Mouse (Mus musculus): ENCODE data around the gene Efcab10. TPM values are rescaled to one million over a fixed set of nuclear protein-coding genes. Genes with fewer than 3 reads are reported as not detected.
A peak's percentile ranks its signal among the peaks of the same experiment; 100 is the strongest.

Gene Efcab10
- polyA plus RNA-seq, 1 experiment from 2014 or later, result 17.7 TPM

DNA sequence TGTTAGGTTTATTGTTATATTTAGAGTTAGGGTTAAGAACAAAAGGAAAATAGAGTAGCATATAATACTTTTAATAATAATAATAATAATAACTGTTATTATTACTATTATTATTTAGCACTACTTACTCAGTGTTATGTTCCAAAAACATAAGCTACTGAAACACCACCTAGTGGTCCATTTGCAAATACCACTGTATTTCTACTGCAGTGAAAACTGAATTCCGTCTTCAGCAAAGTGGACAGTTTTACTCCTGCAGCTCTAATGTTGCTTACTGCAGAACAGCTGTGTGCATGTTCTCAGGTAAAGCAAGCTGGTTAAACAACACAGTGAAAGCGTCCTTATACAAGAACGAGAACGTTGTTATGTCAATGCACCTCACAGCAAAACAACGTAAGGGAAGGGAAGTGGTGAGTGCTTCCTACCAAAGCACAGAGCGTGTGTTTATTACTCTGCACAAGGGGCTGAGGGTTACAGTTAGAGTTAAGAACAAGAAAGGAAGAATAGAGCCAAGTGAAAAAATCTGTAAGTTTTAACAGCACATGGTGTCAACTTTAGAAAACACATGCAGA is 17.0 kb downstream of the Efcab10 start:
- ATAC-seq (no peak), DNase-seq (ENCODE audit: low spot score) (no peak)
- 44% methylated on average over 6 of the region's 6 CpGs for WGBS

DNA sequence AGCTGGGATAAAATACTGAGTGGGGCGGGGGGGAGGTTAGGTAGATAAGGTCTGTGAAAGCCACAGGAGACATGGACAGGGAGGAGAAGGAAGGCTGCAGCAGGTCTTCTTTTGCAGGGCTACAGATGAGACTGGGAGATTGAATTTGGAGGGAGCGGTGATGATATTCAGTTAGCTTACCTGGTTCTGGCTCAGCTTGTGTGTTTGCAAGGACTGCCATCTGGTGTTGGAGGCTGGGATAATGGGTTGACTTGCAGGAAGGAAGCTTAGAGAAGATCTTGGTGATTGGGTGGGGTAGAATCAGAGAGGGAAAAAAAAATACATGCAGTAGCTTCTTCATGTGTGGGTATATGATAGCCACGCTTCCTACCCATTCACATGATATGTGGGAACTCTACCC is 29.7 kb downstream of the Efcab10 start:
- TF ChIP-seq CTCF (IDR thresholded peaks at IDR 0.05) (peak; percentile 81), EP300 (IDR thresholded peaks at IDR 0.05) (no peak)
- H3K4me1 ChIP-seq (ENCODE audit: insufficient read depth, low read depth, low read length), result no peaks in the 10 kb centered on the region
- H3K9ac ChIP-seq (replicated peaks; ENCODE audit: low read depth), result no peak overlapping the region
- no peak overlapping the region for H3K4me3 ChIP-seq (ENCODE audit: low read depth, low read length)
- 44% methylated on average over 3 of the region's 3 CpGs for WGBS
- no peak overlapping the region for H3K4me2 ChIP-seq (replicated peaks; ENCODE audit: low read depth, low read length)
- peak; percentile 37; the same call in 1 of the 2 replicates for ATAC-seq
- no peaks in the 10 kb centered on the region for H3K9me3 ChIP-seq (ENCODE audit: low read length)
- DNase-seq (ENCODE audit: low spot score), result peak; percentile 52
- H3K36me3 ChIP-seq (ENCODE audit: insufficient read depth, low read length), result no peaks in the 10 kb centered on the region
- H3K27me3 ChIP-seq (replicated peaks; ENCODE audit: insufficient read depth, low read length), result no peaks in the 10 kb centered on the region
- no peak overlapping the region for H3K27ac ChIP-seq (ENCODE audit: low read length)

More for the DNA sequence above, 17.0 kb downstream of the Efcab10 start:
- no peak overlapping the region for H3K9ac ChIP-seq (replicated peaks; ENCODE audit: low read depth)
- no peaks in the 10 kb centered on the region for H3K9me3 ChIP-seq (ENCODE audit: low read length)
- no peaks in the 10 kb centered on the region for H3K4me1 ChIP-seq (ENCODE audit: insufficient read depth, low read depth, low read length)
- TF ChIP-seq CTCF (IDR thresholded peaks at IDR 0.05) (peak; percentile 56), EP300 (IDR thresholded peaks at IDR 0.05) (no peak)
- no peak overlapping the region for H3K27ac ChIP-seq (ENCODE audit: low read length)
- H3K27me3 ChIP-seq (replicated peaks; ENCODE audit: insufficient read depth, low read length), result no peaks in the 10 kb centered on the region
- no peak overlapping the region for H3K4me3 ChIP-seq (ENCODE audit: low read depth, low read length)
- H3K36me3 ChIP-seq (ENCODE audit: insufficient read depth, low read length), result no peaks in the 10 kb centered on the region
- no peak overlapping the region for H3K4me2 ChIP-seq (replicated peaks; ENCODE audit: low read depth, low read length)

DNA sequence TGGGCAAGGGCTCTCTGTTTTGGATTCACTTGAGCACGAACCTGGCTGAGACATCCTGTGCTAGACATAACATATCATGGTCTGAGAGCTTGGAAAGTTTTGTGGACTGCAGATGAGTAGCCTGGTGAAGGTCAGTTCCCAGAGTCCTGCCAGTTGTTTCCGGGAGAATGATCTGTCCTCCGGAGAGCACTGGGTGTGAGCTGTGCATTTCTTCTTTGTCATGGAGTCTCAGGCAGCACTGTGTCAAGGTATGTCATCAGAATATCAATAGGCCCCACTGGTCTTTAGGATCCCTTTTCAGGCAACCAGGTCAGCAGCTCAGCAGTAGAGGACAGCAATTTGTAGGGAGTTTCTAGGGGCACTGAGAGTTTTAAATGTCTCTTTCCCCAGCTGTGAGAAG is 32.6 kb downstream of the Efcab10 start:
- peaks cover 4% of the 10 kb centered on the region; the same call in 1 of the 2 replicates for H3K4me1 ChIP-seq (ENCODE audit: insufficient read depth, low read depth, low read length)
- no peak overlapping the region for H3K4me2 ChIP-seq (replicated peaks; ENCODE audit: low read depth, low read length)
- no peak overlapping the region for H3K9ac ChIP-seq (replicated peaks; ENCODE audit: low read depth)
- no peak for DNase-seq (ENCODE audit: low spot score)
- no peak for TF ChIP-seq EP300 (IDR thresholded peaks at IDR 0.05)
- no peak for TF ChIP-seq CTCF (IDR thresholded peaks at IDR 0.05)
- no peak for ATAC-seq
- no peak overlapping the region for H3K27ac ChIP-seq (ENCODE audit: low read length)
- H3K9me3 ChIP-seq (ENCODE audit: low read length), result no peaks in the 10 kb centered on the region
- no peaks in the 10 kb centered on the region for H3K36me3 ChIP-seq (ENCODE audit: insufficient read depth, low read length)
- no peaks in the 10 kb centered on the region for H3K27me3 ChIP-seq (replicated peaks; ENCODE audit: insufficient read depth, low read length)
- 33% methylated on average over 3 of the region's 3 CpGs for WGBS
- H3K4me3 ChIP-seq (ENCODE audit: low read depth, low read length), result no peak overlapping the region

DNA sequence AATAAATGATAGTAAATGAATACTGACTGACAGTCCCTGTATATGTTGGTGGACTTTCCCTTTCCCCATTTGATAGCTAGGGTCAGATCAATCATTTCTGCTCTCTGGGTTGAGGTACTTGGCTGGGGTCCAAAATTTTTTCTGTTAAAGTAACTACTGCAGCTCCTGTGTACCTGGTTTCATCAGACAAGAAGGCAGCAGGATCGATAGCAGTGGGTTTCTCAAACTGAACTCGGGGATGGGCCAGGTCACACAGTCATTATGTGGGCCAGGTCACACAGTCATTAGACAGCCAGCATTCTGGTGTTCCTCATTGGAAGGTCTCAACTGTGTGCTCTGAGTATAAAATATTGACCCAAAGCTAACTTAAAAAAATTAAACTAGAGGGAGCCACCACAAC is 33.1 kb downstream of the Efcab10 start:
- H3K27ac ChIP-seq (ENCODE audit: low read length), result no peak overlapping the region
- DNase-seq (ENCODE audit: low spot score), result no peak
- ATAC-seq, result no peak
- H3K27me3 ChIP-seq (replicated peaks; ENCODE audit: insufficient read depth, low read length), result no peaks in the 10 kb centered on the region
- TF ChIP-seq EP300 (IDR thresholded peaks at IDR 0.05) (no peak), CTCF (IDR thresholded peaks at IDR 0.05) (no peak)
- H3K4me2 ChIP-seq (replicated peaks; ENCODE audit: low read depth, low read length), result no peak overlapping the region
- no peaks in the 10 kb centered on the region for H3K36me3 ChIP-seq (ENCODE audit: insufficient read depth, low read length)
- H3K4me3 ChIP-seq (ENCODE audit: low read depth, low read length), result no peak overlapping the region
- peaks cover 4% of the 10 kb centered on the region; the same call in 1 of the 2 replicates for H3K4me1 ChIP-seq (ENCODE audit: insufficient read depth, low read depth, low read length)
- H3K9me3 ChIP-seq (ENCODE audit: low read length), result no peaks in the 10 kb centered on the region
- H3K9ac ChIP-seq (replicated peaks; ENCODE audit: low read depth), result no peak overlapping the region
- WGBS, result 63% methylated on average over 2 of the region's 2 CpGs

DNA sequence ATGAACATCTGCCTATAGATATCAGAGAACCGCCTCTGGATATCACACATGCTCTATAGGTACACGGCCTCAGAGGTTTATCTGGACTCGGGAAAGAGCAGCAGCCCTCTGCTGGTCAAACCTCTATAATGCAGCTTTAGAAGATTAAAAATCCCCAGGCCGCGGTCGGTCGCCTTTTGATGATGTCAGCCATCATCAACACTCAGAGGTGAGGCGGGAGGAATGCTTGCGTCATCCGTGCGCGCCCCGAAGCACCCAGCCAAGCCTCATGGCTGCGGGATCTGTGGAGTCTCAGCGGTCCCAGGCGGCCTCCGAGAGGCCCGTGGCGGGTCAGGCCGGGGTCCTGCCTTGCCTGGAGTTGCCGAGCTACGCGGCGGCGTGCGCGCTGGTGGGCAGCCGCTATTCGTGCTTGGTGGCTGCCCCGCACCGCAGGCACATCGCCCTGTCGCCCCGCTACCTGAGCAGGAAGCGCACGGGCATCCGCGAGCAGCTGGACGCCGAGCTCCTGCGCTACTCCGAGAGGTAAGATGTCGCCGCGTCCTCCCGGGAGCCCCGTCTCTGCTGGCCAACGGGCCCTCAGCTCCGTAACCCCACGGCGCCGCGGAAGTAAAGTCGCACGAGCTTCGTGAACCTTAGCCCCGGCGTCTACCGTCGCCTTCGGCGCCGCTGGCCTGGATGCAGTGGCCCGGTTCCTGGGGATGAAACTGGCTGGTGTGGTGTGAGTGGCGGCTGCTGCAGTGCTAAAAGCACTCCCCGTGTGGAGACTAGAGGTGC is 34.9 kb downstream of the Efcab10 start, which contains the start of gene Twistnb:
Gene Twistnb (plus strand): TSS at position 249 of the 774 bp plus-strand sequence.
- Histone ChIP-seq H3K4me2 (replicated peaks; ENCODE audit: low read depth, low read length) (peak within 1 kb of the TSS; percentile 80), H3K4me3 (ENCODE audit: low read depth, low read length) (peak within 1 kb of the TSS; percentile 93), H3K9me3 (ENCODE audit: low read length) (no peaks in the 10 kb centered on the region), H3K9ac (replicated peaks; ENCODE audit: low read depth) (peak within 1 kb of the TSS; percentile 74), H3K27me3 (replicated peaks; ENCODE audit: insufficient read depth, low read length) (no peaks in the 10 kb centered on the region), H3K27ac (ENCODE audit: low read length) (peak within 1 kb of the TSS; percentile 82), H3K4me1 (ENCODE audit: insufficient read depth, low read depth, low read length) (peaks cover 4% of the 10 kb centered on the region; the same call in 1 of the 2 replicates), H3K36me3 (ENCODE audit: insufficient read depth, low read length) (no peaks in the 10 kb centered on the region)
- 2% methylated on average over 66 of the region's 66 CpGs for WGBS
- DNase-seq (ENCODE audit: low spot score) (peak; percentile 96), ATAC-seq (peak; percentile 95)
- TF ChIP-seq CTCF (IDR thresholded peaks at IDR 0.05), result peak; percentile 85
- no peak for TF ChIP-seq EP300 (IDR thresholded peaks at IDR 0.05)

DNA sequence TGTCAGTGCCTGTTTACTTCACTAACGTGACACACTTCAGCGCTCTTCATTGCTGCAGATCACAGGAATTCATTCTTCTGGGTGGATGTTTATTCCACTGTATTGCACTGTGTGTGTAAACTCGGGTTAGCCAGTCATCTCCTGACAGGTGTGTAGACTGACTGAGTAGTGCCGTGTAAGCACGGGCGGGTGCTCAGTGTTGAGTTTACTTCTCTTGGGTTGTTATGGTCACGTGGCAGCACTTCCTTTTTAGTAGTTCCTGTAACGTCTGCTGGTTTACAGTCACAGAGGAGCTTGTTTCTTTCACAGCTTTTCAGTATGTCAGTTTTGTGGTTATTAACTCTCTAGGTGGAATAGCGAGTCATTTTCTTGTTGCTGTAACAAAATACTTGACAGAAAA is 39.2 kb downstream of the Efcab10 start:
- WGBS, result 56% methylated on average over 9 of the region's 9 CpGs
- Histone ChIP-seq H3K4me3 (ENCODE audit: low read depth, low read length) (no peak overlapping the region), H3K4me2 (replicated peaks; ENCODE audit: low read depth, low read length) (no peak overlapping the region), H3K27ac (ENCODE audit: low read length) (no peak overlapping the region), H3K27me3 (replicated peaks; ENCODE audit: insufficient read depth, low read length) (no peaks in the 10 kb centered on the region), H3K4me1 (ENCODE audit: insufficient read depth, low read depth, low read length) (peaks cover 4% of the 10 kb centered on the region; the same call in 1 of the 2 replicates), H3K9me3 (ENCODE audit: low read length) (no peaks in the 10 kb centered on the region), H3K9ac (replicated peaks; ENCODE audit: low read depth) (no peak overlapping the region), H3K36me3 (ENCODE audit: insufficient read depth, low read length) (no peaks in the 10 kb centered on the region)
- TF ChIP-seq CTCF (IDR thresholded peaks at IDR 0.05), result no peak
- no peak for TF ChIP-seq EP300 (IDR thresholded peaks at IDR 0.05)
- DNase-seq (ENCODE audit: low spot score), result peak; percentile 33
- ATAC-seq, result no peak
